Mouse (Mus musculus) cerebral cortex, adult 2 months (tissue): ENCODE measurements around the gene Gm45717.

Experiments used
- WGBS: fragments of 180-500 bp; shearing (Covaris S2); methylation state at CpG from one replicate; pipeline ENCODE4 v1.1.7; 2018; 5-methylcytosine and 5-hydroxymethylcytosine counted together

Gene Gm45717

DNA sequence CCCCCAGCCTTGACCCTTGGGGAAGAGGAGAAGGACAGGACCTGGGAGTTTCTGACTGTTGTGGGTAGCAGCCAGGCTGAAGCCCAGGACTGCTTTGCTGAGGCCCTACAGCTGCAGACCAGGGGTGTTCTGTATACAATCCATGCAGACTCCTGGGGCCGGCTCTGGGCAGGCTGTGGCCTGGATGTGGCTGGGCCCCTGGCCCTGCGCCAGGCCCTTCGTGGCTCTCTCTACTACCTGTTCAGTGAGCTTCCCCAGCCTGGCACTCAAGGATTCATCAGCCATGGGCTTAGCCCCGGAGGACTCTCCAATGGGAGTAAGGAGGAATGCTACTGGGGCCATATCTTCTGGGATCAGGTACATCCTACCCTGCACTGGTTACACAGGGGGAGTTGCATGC, 12.4 kb downstream of the Gm45717 start:
- WGBS: 86% methylated on average over 4 of the region's 4 CpGs

DNA sequence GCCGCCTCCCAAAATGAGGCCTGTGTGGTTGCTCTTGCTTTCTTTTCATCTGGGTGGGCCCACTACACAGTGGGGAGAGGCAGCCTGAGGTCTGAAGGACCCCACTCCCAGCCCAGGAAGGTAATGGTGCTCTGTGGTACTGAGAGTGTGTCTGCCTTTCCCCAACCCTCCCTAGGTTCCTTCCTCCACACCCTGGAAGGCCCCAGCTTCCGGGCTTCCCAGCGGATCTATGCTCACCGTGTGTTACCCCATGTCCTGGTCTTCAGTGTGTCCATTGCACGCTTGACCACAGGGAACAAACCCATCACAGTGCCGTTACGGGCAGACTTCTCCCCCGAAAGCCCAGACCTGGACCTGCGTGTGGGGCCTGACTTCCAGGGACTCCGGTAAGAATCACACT, 12.9 kb downstream of the Gm45717 start:
- 90% methylated on average over 10 of the region's 10 CpGs for WGBS

GRCm38 (mm10) chr7:140942341-140942740, 13.4 kb downstream of the Gm45717 start:
- 69% methylated on average over 9 of the region's 9 CpGs for WGBS

GRCm38 (mm10) chr7:140941222-140942051, 14.3 kb downstream of the Gm45717 start, which contains the start of gene Pgghg:
Pgghg (plus strand) TSS chr7:140941391.
- WGBS: 2% methylated on average over 33 of the region's 33 CpGs

- 34% methylated on average over 8 of the region's 8 CpGs for WGBS
These were observed 16.0 kb downstream of the Gm45717 start for GRCm38 (mm10) chr7:140939669-140940171.

DNA sequence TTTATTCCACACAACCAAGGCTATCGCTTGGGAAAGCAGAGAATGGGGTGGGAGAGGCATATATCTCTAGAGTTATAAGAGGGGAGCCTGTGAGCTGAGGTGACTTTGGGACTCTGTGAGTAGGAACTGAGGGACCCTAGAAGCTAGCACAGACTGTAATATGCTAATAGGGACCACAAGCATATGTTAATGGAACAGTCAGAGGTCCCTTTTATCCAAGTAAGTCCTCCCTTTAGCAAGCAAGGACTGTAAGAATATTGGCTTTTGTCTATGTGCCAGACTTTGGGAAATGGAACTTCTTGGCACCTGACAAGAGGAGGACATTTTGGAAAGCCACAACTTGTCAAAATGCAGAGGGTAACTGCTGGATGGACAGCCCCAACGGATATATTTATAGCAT, 16.8 kb downstream of the Gm45717 start:
- WGBS: 48% methylated on average over 2 of the region's 2 CpGs

DNA sequence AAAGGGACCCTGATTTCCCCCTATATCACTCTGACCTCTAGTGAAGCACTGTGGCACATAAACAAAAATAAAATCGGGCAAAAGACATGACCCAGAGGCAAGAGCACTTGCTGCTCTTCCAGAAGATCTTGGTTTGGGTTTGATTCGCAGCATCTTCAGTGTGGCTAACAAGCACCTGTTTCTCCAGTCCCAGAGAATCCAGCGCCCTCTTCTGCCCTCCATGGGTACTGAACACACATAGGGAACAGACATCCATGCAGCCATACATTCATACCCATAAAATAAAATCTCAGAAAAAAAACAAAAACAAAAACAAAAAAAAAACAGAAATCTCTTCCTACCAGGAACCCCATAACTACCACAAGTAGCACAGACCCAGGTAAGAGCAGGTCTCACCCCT, 17.3 kb downstream of the Gm45717 start:
- WGBS: 52% methylated on average over 3 of the region's 3 CpGs

- 92% methylated on average over 6 of the region's 6 CpGs for WGBS
These were observed 28.6 kb downstream of the Gm45717 start for GRCm38 (mm10) chr7:140927181-140927580.

DNA sequence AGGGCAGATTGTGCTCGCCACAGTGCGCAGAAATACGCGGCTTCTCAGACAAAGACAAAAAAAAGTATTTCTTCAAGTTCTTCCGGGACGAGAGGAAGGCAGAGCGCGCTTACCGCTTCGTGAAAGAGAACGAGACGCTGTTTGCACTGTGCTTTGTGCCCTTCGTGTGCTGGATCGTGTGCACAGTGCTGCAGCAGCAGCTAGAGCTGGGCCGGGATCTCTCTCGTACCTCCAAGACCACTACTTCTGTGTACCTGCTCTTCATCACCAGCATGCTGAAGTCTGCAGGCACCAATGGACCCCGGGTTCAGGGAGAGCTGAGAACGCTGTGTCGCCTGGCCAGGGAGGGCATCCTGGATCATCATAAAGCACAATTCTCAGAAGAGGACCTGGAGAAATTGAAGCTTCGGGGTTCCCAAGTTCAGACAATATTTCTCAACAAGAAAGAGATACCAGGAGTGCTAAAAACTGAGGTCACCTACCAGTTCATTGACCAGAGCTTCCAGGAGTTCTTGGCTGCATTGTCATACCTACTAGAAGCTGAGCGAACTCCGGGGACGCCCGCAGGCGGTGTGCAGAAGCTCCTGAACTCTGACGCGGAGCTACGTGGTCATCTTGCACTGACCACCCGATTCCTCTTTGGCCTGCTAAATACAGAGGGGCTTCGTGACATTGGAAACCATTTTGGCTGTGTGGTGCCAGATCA, 32.5 kb downstream of the Gm45717 start:
- WGBS: 19% methylated on average over 30 of the region's 30 CpGs

GRCm38 (mm10) chr7:140922398-140923069, 33.2 kb downstream of the Gm45717 start:
- WGBS: under 1% methylated on average over 49 of the region's 49 CpGs

GRCm38 (mm10) chr7:140921225-140921975, 34.3 kb downstream of the Gm45717 start:
- WGBS: 53% methylated on average over 22 of the region's 22 CpGs

DNA sequence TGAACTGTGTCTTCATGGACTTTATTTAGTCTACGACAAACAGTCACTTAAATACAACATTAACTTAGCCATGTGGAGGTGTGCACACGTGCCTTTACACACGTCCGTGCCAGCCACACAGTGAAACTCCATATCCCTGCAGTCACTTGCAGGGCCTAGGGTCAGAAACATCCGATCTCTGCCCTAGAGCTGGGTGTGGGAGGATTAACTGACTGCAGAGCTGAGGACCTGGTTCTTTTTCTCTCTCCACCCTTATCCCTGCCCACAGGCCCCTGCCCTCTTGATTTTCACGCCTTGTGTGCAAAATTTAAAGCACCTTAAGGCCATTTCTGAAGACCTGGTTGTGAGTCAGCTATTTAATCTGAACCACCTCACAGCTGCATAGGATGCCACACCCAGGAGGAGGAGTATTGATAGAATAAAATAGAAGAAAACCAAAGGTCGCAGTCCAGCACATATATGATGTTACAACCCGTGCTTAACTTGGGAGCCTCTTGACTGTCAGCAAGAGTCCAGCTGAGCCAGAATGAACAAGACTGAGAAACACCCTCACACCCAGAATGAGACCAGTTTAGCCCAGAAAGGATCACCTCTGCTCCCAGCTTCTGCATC, 35.2 kb downstream of the Gm45717 start, which contains the start of gene Nlrp6:
Gene Nlrp6 (plus strand): TSS at position 485 of the 612 bp plus-strand sequence.
- WGBS: 89% methylated on average over 8 of the region's 8 CpGs

- 80% methylated on average over 4 of the region's 4 CpGs for WGBS
These were observed 35.8 kb downstream of the Gm45717 start for GRCm38 (mm10) chr7:140919911-140920310.

DNA sequence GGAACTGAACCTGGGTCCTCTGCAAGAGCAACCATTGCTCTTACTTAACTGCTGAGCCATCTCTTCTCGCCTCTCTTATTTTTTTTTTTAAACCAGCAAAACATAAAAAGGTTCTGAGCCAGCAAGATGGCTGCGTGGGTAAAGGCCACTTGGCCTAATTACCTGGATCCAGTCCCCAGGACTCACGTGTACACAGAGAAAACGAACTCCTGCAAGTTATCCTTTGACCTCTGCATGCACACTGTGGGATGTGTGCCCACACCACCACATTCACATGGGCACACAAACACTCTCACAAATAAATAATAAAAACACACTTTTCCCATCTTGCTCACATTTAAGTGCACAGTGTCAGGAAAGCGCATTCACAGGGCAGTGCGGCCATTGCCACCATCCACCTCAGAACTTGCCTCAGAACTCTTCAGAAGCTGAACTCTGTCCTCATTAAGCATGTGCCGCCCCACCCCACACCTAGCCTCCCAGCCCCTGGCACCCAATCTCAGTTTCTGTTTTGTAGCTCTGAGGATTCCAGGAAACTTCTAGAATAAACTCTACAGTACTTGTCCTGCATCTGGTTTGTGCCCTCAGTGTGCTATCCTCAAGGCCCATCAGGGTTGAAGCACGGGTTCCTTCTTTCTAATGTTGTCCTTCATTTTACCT, 41.6 kb downstream of the Gm45717 start:
- WGBS: 89% methylated on average over 8 of the region's 8 CpGs

DNA sequence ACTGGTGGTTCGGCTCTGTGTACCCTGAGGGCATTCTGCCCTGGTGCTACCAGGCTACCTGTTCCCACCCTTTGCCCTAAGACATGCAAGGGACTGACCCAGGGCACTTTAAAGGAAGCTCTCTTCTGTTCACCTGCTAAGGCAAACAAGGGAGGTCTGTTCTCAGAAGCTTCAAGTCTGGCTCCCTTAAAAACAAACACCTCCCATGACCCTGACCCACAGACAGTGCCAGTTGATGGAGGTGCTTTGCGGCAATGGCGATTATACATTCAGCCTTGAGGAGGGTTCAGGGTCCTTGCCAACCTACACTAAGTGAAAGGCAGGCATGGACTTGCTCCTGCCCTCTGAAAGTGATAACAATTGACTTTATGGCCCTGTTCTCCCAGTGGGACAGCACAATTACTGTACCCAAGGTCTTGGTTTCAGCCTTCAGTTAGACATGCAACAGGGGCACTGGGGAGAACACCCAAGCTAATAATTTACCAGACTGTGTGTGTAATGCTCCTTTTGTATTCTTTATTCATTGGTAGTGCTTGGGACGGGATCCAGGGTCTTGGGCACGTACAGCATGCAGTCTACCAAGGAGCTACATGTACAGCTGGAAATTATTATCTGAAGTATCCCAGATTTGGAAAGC, 42.8 kb downstream of the Gm45717 start:
- 79% methylated on average over 5 of the region's 5 CpGs for WGBS

DNA sequence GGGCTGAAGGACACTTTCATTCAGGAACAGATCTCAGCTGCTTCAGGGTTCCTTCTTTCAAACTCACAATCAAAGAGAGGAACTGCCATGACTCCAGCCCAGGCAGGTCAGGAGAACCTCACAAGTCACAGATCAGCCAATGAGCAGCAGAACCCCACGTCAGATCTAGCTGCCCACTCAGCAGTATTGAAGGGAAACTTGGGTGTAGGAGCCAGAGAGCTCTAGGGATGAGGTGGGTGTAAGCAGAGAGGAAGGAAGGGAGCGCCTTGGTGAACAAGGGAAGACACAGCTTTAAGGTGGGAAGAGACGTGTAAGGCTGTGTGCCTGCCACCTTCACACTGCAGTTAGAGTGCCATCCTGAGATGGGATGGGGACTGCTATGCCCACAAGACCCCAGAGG, 43.4 kb downstream of the Gm45717 start:
- WGBS: 30% methylated on average over 3 of the region's 3 CpGs

GRCm38 (mm10) chr7:140908634-140909107, 47.1 kb downstream of the Gm45717 start:
- WGBS: 2% methylated on average over 19 of the region's 19 CpGs

- 68% methylated on average over 7 of the region's 7 CpGs for WGBS
These were observed 47.6 kb downstream of the Gm45717 start for GRCm38 (mm10) chr7:140908181-140908580.

DNA sequence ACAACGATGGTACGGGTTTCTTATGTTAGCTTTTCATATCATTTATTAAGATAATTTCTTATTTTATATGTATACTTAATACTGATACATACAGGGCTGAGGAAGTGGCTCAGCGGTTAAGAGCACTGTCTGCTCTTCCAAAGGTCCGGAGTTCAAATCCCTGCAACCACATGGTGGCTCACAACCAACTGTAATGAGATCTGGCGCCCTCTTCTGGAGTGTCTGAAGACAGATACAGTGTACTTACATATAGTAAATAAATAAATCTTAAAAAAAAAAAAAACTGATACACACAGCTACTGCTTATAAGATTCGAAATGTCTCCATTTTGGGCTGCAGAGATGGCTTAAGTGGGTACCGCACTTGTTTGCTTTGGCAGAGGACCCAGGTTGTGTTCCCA, 48.0 kb downstream of the Gm45717 start:
- 88% methylated on average over 7 of the region's 7 CpGs for WGBS

DNA sequence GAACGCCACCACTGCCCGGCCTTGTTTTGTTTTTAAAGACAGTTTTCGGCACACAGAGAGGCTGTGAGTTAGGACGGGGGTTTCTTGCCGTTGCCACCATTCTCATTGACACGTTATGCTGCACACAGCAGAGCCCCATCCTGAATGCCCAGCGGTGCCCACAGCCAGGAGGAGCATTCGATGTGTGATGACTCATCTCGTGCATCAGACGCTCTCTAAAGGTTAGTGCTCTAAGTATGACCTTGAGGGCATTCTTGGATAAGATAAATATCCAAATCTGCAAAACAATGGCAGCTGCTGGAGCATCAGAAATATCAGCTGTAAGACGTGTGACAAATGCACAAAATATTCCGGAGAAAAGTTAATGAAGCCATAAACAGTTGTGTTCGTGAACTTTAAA, 48.6 kb downstream of the Gm45717 start:
- WGBS: 78% methylated on average over 13 of the region's 13 CpGs
